Mouse (Mus musculus): ENCODE results near the gene Sirt7.

DNA sequence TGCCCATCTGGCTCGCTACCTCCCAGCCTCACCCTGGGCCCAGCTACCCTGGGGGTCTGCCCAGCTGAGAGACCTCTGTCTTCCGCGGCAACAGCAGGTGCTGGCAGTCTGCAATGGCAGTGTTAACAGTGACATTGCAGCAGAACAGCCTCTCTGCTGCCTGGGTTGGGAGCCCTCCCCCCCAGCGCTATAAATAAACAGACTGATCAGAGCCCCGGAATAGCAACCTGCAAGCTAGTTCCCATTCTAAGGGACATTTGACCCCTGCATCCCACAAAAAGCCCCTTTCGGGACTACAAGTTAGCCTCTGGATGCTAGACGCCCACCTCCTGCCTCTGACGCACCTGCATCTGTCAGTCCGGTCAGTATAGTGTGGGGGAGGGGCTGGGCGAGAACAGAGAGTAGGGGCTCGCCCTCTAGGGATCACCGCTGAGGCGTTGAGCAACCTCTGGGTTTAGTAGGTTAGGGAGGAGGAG, 23.0 kb upstream of the Sirt7 start, which contains the start of gene Myadml2:
- TF ChIP-seq CHD2 (IDR thresholded peaks at IDR 0.05; ENCODE audit: low read depth, low read length): no peak
- TF ChIP-seq MAFK (IDR thresholded peaks at IDR 0.05; ENCODE audit: insufficient read depth, low read depth, low read length): no peak
- TF ChIP-seq ZC3H11A (IDR thresholded peaks at IDR 0.05; ENCODE audit: borderline replicate concordance, low read depth, low read length): no peak
- no peak for TF ChIP-seq ZNF384 (IDR thresholded peaks at IDR 0.05; ENCODE audit: low read depth, low read length)
- TF ChIP-seq HCFC1 (IDR thresholded peaks at IDR 0.05; ENCODE audit: borderline replicate concordance, insufficient read depth, low read length): no peak
